Mouse (Mus musculus) bone marrow, adult 2 months (tissue): ENCODE measurements around the gene Plcb1.

Experiments
- CTCF ChIP-seq: fragments of 200-500 bp; IDR thresholded peaks from 2 replicates; pipeline ENCODE4 v1.5.1; 2011; ENCODE audit warnings: low read length, control low read depth; ENCODE audit not compliant: control insufficient read depth, insufficient read depth
- POLR2A ChIP-seq: fragments of 200-500 bp; IDR thresholded peaks from 2 replicates; pipeline ENCODE4 v1.6.1; 2011; ENCODE audit warnings: low read depth, mild to moderate bottlenecking, control low read depth, low read length, borderline replicate concordance; ENCODE audit not compliant: control insufficient read depth

DNA sequence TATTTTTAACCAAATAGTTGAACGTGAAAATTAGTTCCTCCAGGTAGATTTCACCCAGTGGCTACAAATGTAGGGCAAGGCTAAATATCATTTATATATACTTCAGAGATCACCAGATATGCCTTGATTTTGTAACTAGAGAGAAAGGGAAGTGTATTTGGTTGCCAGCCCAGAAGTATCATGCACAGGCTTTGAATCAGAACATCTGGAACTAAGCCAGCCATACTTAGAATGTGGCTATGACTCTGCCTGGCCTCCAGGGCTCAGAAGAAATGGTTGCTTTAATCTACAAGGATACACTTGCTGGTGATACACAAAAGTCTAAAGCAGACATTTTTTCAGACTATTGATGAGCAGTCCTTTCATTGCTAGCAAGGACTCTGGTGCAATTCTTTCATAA is 191.8 kb downstream of the Plcb1 start:
- TF ChIP-seq POLR2A (no peak), CTCF (no peak)
